Mouse (Mus musculus) adrenal gland, adult (tissue): ENCODE results near the gene Man2b1.
A peak's percentile ranks its signal among the peaks of the same experiment; 100 is the strongest.
"Not testable (repeated sequence)": the region's sequence is repeated elsewhere in the genome, so short reads cannot be mapped to it uniquely, and the experiment has no call there.

ENCODE experiments used
- DNase-seq, 2 experiments: peaks; one replicate each; pipeline ENCODE4 v3.0.0; 2022 to 2023; ENCODE audit warnings: low spot score in 1 of 2; ENCODE audit not compliant: inconsistent age in 2 of 2

The Man2b1 gene

DNA sequence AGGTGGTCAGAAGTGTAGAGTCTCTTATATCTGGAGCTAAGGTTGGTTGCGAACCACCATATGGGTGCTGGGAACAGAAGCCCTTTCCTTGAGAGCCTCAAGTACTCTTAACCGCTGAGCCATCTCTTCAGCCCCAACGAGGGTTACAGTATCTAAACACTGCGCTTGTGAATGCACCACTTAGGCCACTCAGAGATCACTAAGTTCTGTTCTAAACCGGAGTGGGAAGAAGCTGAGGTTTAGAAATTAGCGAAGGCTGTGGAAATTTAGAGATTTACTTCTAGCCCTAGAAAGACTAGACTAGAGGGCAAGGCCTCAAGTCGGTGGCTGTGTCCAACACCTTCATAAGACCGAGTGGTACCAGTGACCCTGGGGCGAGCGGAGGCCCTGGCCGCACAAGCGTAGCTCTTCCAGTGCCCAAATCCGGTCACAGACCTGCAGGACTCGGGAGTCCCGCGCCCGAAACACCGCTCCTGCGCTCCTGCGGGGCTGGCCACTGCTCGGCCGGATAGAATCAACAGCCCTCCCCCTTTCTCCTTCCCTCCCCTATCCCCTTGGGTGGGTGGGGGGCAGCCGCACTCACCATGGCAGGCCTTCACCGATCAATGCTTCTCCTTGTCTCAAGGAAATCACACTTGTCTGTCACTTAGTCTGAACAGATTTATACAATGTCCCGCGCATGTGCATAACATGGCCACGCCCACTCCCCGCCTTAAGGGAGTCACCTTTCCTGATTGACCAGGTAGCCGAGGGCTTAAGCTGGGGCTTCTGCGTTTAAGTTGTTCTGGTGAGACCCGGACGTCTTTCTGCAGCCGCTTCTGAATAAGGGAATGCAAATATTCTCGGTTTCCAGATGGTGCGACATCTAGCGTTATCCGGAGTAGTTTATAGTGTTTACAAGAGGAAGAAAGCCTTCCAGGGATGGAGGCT, 36.2 kb downstream of the Man2b1 start:
- DNase-seq, result peak; percentile 79 to 95

DNA sequence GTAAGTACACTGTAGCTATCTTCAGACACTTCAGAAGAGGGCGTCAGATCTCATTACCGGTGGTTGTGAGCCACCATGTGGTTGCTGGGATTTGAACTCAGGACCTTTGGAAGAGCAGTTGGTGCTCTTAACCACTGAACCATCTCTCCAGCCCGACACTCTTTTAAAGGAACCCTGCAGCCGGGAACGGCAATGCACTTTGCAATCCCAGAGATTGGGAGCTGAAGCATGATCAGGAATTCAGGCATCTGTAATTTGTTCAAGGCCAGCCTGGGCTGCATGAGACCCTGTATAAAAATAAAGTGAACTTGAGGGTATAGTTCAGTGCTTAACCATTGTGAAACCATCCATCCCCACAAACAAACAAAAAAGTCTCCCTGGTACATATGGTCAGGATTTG, 37.2 kb downstream of the Man2b1 start:
- DNase-seq, result not testable (repeated sequence)

DNA sequence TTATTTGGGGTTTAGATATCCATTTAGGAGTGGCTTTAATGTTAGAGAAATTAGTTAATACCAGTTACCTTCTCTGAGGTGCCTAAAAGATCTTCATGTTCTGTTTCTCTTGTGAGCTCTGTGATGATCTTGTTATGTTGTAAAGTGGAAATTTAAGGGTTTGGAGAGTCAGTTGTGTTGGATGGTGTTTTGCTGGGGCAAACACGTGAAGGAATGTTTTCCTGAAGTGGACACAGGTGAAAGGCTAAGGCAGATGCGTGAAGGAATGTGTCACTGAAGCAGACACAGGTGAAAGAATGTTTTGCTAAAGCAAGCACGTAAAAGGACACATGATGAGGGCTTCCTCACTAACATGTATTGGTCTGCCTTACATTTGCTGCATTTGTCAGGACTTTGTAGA, 39.9 kb downstream of the Man2b1 start, which contains the start of gene Zfp791:
TSS of gene Zfp791 (minus strand) at position 101 of the 400 bp plus-strand sequence.
- DNase-seq, result no peak

DNA sequence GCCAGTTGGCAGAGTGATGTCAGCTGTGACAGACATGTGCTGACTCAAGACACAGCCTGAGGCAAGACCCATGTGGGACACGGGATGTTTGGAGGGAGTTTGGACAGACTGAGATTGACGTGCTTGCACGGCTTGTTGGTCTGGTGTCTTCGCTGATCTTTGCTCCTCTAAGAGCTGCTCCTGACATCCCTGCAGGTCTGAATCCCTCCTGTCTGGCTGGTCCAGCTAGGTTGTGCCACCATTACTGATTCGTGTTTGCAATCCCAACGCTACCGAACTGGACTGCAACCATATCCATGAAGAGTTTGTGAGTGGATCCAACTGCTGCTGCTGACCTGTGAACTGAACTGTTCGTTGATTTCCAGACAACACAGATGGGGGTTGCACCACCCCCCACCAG, 40.6 kb downstream of the Man2b1 start:
- no peak for DNase-seq

DNA sequence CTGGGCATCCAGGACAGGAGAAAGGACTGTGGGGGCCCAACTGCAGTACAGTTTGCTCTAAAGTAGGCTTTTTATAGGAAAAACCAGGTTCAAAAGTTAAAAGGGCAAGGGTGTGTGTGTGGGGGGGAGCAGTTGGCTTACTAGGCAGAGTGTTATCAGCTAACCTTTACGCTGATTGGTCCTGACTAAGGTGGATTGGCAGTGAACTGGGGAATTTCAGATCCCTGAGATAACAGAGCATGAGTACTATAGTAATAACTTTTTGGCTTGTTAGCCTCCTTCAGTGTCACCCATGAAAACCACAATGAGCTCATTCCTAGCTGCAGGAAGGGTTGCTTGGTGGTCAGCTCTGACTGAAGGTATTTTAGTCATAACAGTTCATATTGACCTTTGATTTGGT, 49.3 kb downstream of the Man2b1 start:
- DNase-seq, result peak; percentile 22 to 65

DNA sequence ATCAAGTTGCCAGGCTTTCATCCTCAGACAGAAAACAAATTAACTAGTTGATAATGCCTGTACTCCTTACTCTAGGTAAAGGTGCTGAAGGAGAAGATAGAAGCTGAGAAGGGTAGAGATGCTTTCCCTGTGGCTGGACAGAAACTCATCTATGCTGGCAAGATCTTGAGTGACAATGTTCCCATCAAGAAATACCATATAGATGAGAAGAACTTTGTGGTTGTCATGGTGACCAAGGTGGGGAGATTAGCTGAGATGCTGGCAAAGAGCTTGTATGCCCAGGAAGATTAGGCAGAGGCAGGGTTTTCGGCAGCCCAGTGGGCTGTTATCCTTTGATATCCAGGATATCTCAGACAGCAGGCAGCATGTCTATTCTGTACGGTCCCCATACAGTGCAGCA, 52.6 kb downstream of the Man2b1 start:
- not testable (repeated sequence) for DNase-seq

DNA sequence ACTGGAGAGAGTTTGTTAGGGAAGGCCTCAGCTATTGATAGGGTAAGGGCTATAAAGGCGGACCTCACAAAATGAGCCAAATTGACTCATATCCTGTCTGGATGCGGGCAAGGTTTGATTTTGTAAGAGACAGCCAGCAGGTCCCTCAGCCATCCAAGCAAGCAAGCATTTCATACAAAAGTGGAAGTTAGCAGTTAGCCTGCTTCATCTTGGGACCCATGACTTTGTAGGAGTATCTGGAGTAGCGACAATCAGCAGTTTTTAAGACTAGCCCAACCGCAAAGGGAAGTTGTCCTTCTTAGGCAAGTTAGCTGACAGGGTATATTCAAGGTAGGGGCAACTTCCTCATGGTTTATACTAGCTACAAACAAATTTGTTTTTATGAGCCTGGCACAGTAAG, 59.4 kb downstream of the Man2b1 start:
- no peak for DNase-seq
